Mouse (Mus musculus) MEL (cell line): Measurements from ENCODE around the gene Msx2. TPM values are rescaled to one million over a fixed set of nuclear protein-coding genes. Genes with fewer than 3 reads are reported as not detected.

Experiments
- DNase-seq: peaks from one replicate; pipeline ENCODE4 v3.0.0; 2011; ENCODE audit warnings: low read depth, low spot score
- H3K27ac ChIP-seq: 2 replicates; pipeline ENCODE4 v1.5.1; 2012; ENCODE audit warnings: low read depth, mild to moderate bottlenecking, control low read depth, low read length, moderate library complexity; ENCODE audit not compliant: control insufficient read depth
- H3K27me3 ChIP-seq, 2 experiments: fragments of 150-350 bp in 1 of 2; sonication (generic) in 1 of 2; 2 replicates each; pipeline ENCODE4 v1.6.1; 2012; ENCODE audit warnings: low read length in 2 of 2, mild to moderate bottlenecking in 2 of 2, improper control_type of control experiment in 1 of 2, moderate library complexity in 1 of 2; ENCODE audit not compliant: insufficient read depth in 2 of 2, control insufficient read depth in 1 of 2
- H3K36me3 ChIP-seq, 2 experiments: 2 replicates each; pipeline ENCODE4 v1.6.1; 2012 to 2014; ENCODE audit warnings: low read length in 2 of 2, improper control_type of control experiment in 1 of 2, inconsistent platforms in 1 of 2, mild to moderate bottlenecking in 1 of 2; ENCODE audit not compliant: insufficient read depth in 2 of 2, control insufficient read depth in 1 of 2
- H3K4me1 ChIP-seq, 2 experiments: fragments of 150-350 bp in 1 of 2; sonication (generic) in 1 of 2; 2 replicates each; pipeline ENCODE4 v1.6.1; 2012; ENCODE audit warnings: low read length in 2 of 2, improper control_type of control experiment in 1 of 2, mild to moderate bottlenecking in 1 of 2; ENCODE audit not compliant: insufficient read depth in 2 of 2, control insufficient read depth in 1 of 2
- H3K4me3 ChIP-seq, 2 experiments: fragments of 150-350 bp in 1 of 2; sonication (generic) in 1 of 2; 2 replicates each; pipeline ENCODE4 v1.5.1; 2012; ENCODE audit warnings: low read depth in 2 of 2, low read length in 2 of 2, mild to moderate bottlenecking in 2 of 2, moderate library complexity in 2 of 2, control low read depth in 1 of 2, improper control_type of control experiment in 1 of 2; ENCODE audit not compliant: control insufficient read depth in 1 of 2, insufficient read depth in 1 of 2
- H3K79me2 ChIP-seq: 2 replicates; pipeline ENCODE4 v1.6.1; 2012; ENCODE audit warnings: mild to moderate bottlenecking, low read length, moderate library complexity; ENCODE audit not compliant: control insufficient read depth, poor library complexity, insufficient read depth
- H3K9ac ChIP-seq: 2 replicates; pipeline ENCODE4 v1.6.1; 2012; ENCODE audit warnings: low read depth, mild to moderate bottlenecking, control low read depth, low read length, moderate library complexity; ENCODE audit not compliant: control insufficient read depth, poor library complexity, severe bottlenecking
- H3K9me3 ChIP-seq: fragments of 150-350 bp; sonication (generic); replicated peaks from 2 replicates; pipeline ENCODE4 v1.6.1; 2012; ENCODE audit warnings: mild to moderate bottlenecking, low read length, improper control_type of control experiment, moderate library complexity; ENCODE audit not compliant: insufficient read depth
- BHLHE40 ChIP-seq: IDR thresholded peaks from 2 replicates; pipeline ENCODE4 v1.6.1; 2012; ENCODE audit warnings: low read depth, mild to moderate bottlenecking, inconsistent platforms, low read length, improper control_type of control experiment, borderline replicate concordance
- CHD1 ChIP-seq: IDR thresholded peaks from 2 replicates; pipeline ENCODE4 v1.6.1; 2012; ENCODE audit warnings: low read depth, mild to moderate bottlenecking, inconsistent platforms, low read length, improper control_type of control experiment
- CHD2 ChIP-seq: IDR thresholded peaks from 2 replicates; pipeline ENCODE4 v1.6.1; 2011; ENCODE audit warnings: low read length, improper control_type of control experiment
- CTCF ChIP-seq, 3 experiments: IDR thresholded peaks in 2 of 3; conservative IDR thresholded peaks in 1 of 3; 2 replicates each; pipeline ENCODE4 v1.5.1; 2011 to 2012; ENCODE audit warnings: low read length in 3 of 3, low read depth in 2 of 3, mild to moderate bottlenecking in 2 of 3, improper control_type of control experiment in 1 of 3, inconsistent platforms in 1 of 3, mixed read lengths in 1 of 3, moderate library complexity in 1 of 3; ENCODE audit not compliant: control insufficient read depth in 1 of 3, insufficient read depth in 1 of 3, poor library complexity in 1 of 3, severe bottlenecking in 1 of 3
- ELF1 ChIP-seq: IDR thresholded peaks from 2 replicates; pipeline ENCODE4 v1.6.1; 2014; ENCODE audit warnings: low read depth, mild to moderate bottlenecking, inconsistent platforms, low read length, improper control_type of control experiment, moderate library complexity
- EP300 ChIP-seq, 2 experiments: IDR thresholded peaks; 2 replicates each; pipeline ENCODE4 v1.6.1; 2011; ENCODE audit warnings: improper control_type of control experiment in 2 of 2, low read length in 2 of 2, low read depth in 1 of 2, mild to moderate bottlenecking in 1 of 2
- GABPA ChIP-seq: IDR thresholded peaks from 2 replicates; pipeline ENCODE4 v1.6.1; 2012; ENCODE audit warnings: low read depth, mild to moderate bottlenecking, inconsistent platforms, low read length, improper control_type of control experiment, moderate library complexity
- GATA1 ChIP-seq: IDR thresholded peaks from 2 replicates; pipeline ENCODE4 v1.6.1; 2011; ENCODE audit warnings: low read depth, low read length, improper control_type of control experiment
- HCFC1 ChIP-seq: IDR thresholded peaks from 2 replicates; pipeline ENCODE4 v1.6.1; 2012; ENCODE audit warnings: low read depth, mild to moderate bottlenecking, inconsistent platforms, low read length, improper control_type of control experiment, moderate library complexity
- JUND ChIP-seq: IDR thresholded peaks from 2 replicates; pipeline ENCODE4 v1.6.1; 2011; ENCODE audit warnings: low read depth, mild to moderate bottlenecking, improper control_type of control experiment, low read length
- KAT2A ChIP-seq: conservative IDR thresholded peaks from 2 replicates; pipeline ENCODE4 v1.6.1; 2012; ENCODE audit warnings: low read depth, low read length, improper control_type of control experiment, inconsistent platforms
- MAFK ChIP-seq: IDR thresholded peaks from 2 replicates; pipeline ENCODE4 v1.6.1; 2011; ENCODE audit warnings: low read depth, mild to moderate bottlenecking, low read length, improper control_type of control experiment, borderline replicate concordance
- MAX ChIP-seq: IDR thresholded peaks from 2 replicates; pipeline ENCODE4 v1.6.1; 2011; ENCODE audit warnings: low read length, improper control_type of control experiment
- MEF2A ChIP-seq: IDR thresholded peaks from 2 replicates; pipeline ENCODE4 v1.6.1; 2014; ENCODE audit warnings: low read depth, mild to moderate bottlenecking, inconsistent platforms, low read length, improper control_type of control experiment; ENCODE audit not compliant: poor library complexity, insufficient replicate concordance, severe bottlenecking; ENCODE audit errors: extremely low read depth
- MXI1 ChIP-seq: IDR thresholded peaks from 2 replicates; pipeline ENCODE4 v1.6.1; 2011; ENCODE audit warnings: mild to moderate bottlenecking, low read depth, low read length, improper control_type of control experiment
- MYC ChIP-seq: IDR thresholded peaks from 2 replicates; pipeline ENCODE4 v1.6.1; 2011; ENCODE audit warnings: low read depth, mild to moderate bottlenecking, low read length, improper control_type of control experiment, moderate library complexity
- NELFE ChIP-seq: IDR thresholded peaks from 2 replicates; pipeline ENCODE4 v1.6.1; 2011; ENCODE audit warnings: low read depth, low read length, improper control_type of control experiment
- NRF1 ChIP-seq: IDR thresholded peaks from 2 replicates; pipeline ENCODE4 v1.6.1; 2014; ENCODE audit warnings: low read depth, mild to moderate bottlenecking, inconsistent platforms, low read length, improper control_type of control experiment, moderate library complexity; ENCODE audit not compliant: poor library complexity, insufficient read depth, severe bottlenecking
- POLR2AphosphoS2 ChIP-seq: IDR thresholded peaks from 2 replicates; pipeline ENCODE4 v1.6.1; 2011; ENCODE audit warnings: low read length, improper control_type of control experiment
- RCOR1 ChIP-seq: IDR thresholded peaks from 2 replicates; pipeline ENCODE4 v1.6.1; 2012; ENCODE audit warnings: low read depth, mild to moderate bottlenecking, inconsistent platforms, low read length, improper control_type of control experiment
- SIN3A ChIP-seq: IDR thresholded peaks from 2 replicates; pipeline ENCODE4 v1.6.1; 2012; ENCODE audit warnings: low read length, improper control_type of control experiment, inconsistent platforms
- SMC3 ChIP-seq: IDR thresholded peaks from 2 replicates; pipeline ENCODE4 v1.6.1; 2011; ENCODE audit warnings: low read depth, low read length, improper control_type of control experiment
- UBTF ChIP-seq: IDR thresholded peaks from 2 replicates; pipeline ENCODE4 v1.6.1; 2012; ENCODE audit warnings: low read depth, mild to moderate bottlenecking, inconsistent platforms, low read length, improper control_type of control experiment, moderate library complexity, borderline replicate concordance; ENCODE audit not compliant: insufficient read depth
- USF2 ChIP-seq, 2 experiments: IDR thresholded peaks; 2 replicates each; pipeline ENCODE4 v1.6.1; 2011 to 2012; ENCODE audit warnings: improper control_type of control experiment in 2 of 2, low read length in 2 of 2, borderline replicate concordance in 1 of 2, inconsistent platforms in 1 of 2, low read depth in 1 of 2, mild to moderate bottlenecking in 1 of 2; ENCODE audit not compliant: insufficient read depth in 1 of 2
- ZC3H11A ChIP-seq: IDR thresholded peaks from 2 replicates; pipeline ENCODE4 v1.6.1; 2012; ENCODE audit warnings: low read depth, mild to moderate bottlenecking, inconsistent platforms, low read length, improper control_type of control experiment
- ZKSCAN1 ChIP-seq: IDR thresholded peaks from 2 replicates; pipeline ENCODE4 v1.6.1; 2012; ENCODE audit warnings: low read depth, mild to moderate bottlenecking, inconsistent platforms, low read length, improper control_type of control experiment, moderate library complexity
- ZMIZ1 ChIP-seq: IDR thresholded peaks from 2 replicates; pipeline ENCODE4 v1.6.1; 2012; ENCODE audit warnings: low read depth, mild to moderate bottlenecking, inconsistent platforms, low read length, improper control_type of control experiment, moderate library complexity
- ZNF384 ChIP-seq: IDR thresholded peaks from 2 replicates; pipeline ENCODE4 v1.6.1; 2012; ENCODE audit warnings: low read depth, mild to moderate bottlenecking, inconsistent platforms, low read length, improper control_type of control experiment
- polyA plus RNA-seq, 2 experiments: library from polyadenylated mRNA; stranded (reverse) in 1 of 2; unstranded in 1 of 2; fragments of >175 nt in 1 of 2; fragments of >200 nt in 1 of 2; gene quantifications; 2 replicates each; pipeline versions ENCODE4 v1.2.1 to v1.2.4; 2012; ENCODE audit warnings: low replicate concordance in 2 of 2, low read depth in 1 of 2; ENCODE audit not compliant: insufficient read length in 2 of 2, insufficient read depth in 1 of 2, missing spikeins in 1 of 2
- total RNA-seq: library from RNA; depleted of rRNA; stranded (reverse); fragments of 300-350 nt; gene quantifications from 2 replicates; pipeline ENCODE4 v1.2.3, GENCODE M21; 2012

Msx2 gene
- total and polyA plus RNA-seq, 3 experiments: not detected

- Histone ChIP-seq H3K9ac (no peak overlapping the region), H3K27ac (no peak overlapping the region), H3K27me3 (no peaks in the 10 kb centered on the region), H3K9me3 (no peaks in the 10 kb centered on the region), H3K36me3 (no peaks in the 10 kb centered on the region), H3K79me2 (no peaks in the 10 kb centered on the region), H3K4me1 (no peaks in the 10 kb centered on the region), H3K4me3 (no peak overlapping the region)
- no peak for TF ChIP-seq ZMIZ1
- TF ChIP-seq ZKSCAN1: no peak
- no peak for TF ChIP-seq KAT2A
- no peak for TF ChIP-seq POLR2AphosphoS2
- no peak for TF ChIP-seq JUND
- no peak for TF ChIP-seq ZNF384
- DNase-seq: no peak
These were observed 29.5 kb upstream of the Msx2 start for GRCm38 (mm10) chr13:53502406-53502805.

- H3K9ac ChIP-seq: no peak overlapping the region
- DNase-seq: no peak
These were observed 28.8 kb upstream of the Msx2 start for GRCm38 (mm10) chr13:53501561-53502253.

GRCm38 (mm10) chr13:53501057-53501456 lies 28.2 kb upstream of the Msx2 start:
- no peaks in the 10 kb centered on the region for H3K36me3 ChIP-seq
- no peak overlapping the region for H3K4me3 ChIP-seq
- no peaks in the 10 kb centered on the region for H3K9me3 ChIP-seq
- no peaks in the 10 kb centered on the region for H3K4me1 ChIP-seq
- no peak overlapping the region for H3K9ac ChIP-seq
- H3K27ac ChIP-seq: no peak overlapping the region
- DNase-seq: no peak
- H3K27me3 ChIP-seq: no peaks in the 10 kb centered on the region
- no peaks in the 10 kb centered on the region for H3K79me2 ChIP-seq
- TF ChIP-seq USF2 (IDR thresholded peaks at IDR 0.05; ENCODE audit: borderline replicate concordance in 1 of 2, insufficient read depth in 1 of 2, low read depth in 1 of 2, low read length in 2 of 2): no peak
- TF ChIP-seq ZC3H11A: no peak
- TF ChIP-seq CTCF (IDR thresholded peaks at IDR 0.05 in 2 of 3, conservative IDR thresholded peaks at IDR 0.05 in 1 of 3; ENCODE audit: control insufficient read depth in 1 of 3, insufficient read depth in 1 of 3, low read depth in 2 of 3, low read length in 3 of 3, poor library complexity in 1 of 3, severe bottlenecking in 1 of 3): no peak
- TF ChIP-seq MYC: no peak
- no peak for TF ChIP-seq POLR2AphosphoS2
- TF ChIP-seq KAT2A: no peak
- no peak for TF ChIP-seq MXI1
- TF ChIP-seq CHD2: no peak
- TF ChIP-seq NRF1: no peak
- TF ChIP-seq EP300 (IDR thresholded peaks at IDR 0.05; ENCODE audit: low read depth in 1 of 2, low read length in 2 of 2): no peak
- TF ChIP-seq MAX: no peak
- no peak for TF ChIP-seq CHD1
- no peak for TF ChIP-seq SIN3A
- TF ChIP-seq BHLHE40: no peak
- TF ChIP-seq SMC3: no peak
- TF ChIP-seq RCOR1: no peak

More at GRCm38 (mm10) chr13:53501561-53502253, 28.8 kb upstream of the Msx2 start:
- H3K27ac ChIP-seq: no peak overlapping the region
- no peak overlapping the region for H3K4me3 ChIP-seq
- no peaks in the 10 kb centered on the region for H3K27me3 ChIP-seq
- no peaks in the 10 kb centered on the region for H3K4me1 ChIP-seq
- H3K9me3 ChIP-seq: no peaks in the 10 kb centered on the region
- TF ChIP-seq GABPA: no peak
- no peak for TF ChIP-seq GATA1
- no peak for TF ChIP-seq JUND
- no peak for TF ChIP-seq ZNF384
- TF ChIP-seq CTCF (IDR thresholded peaks at IDR 0.05 in 2 of 3, conservative IDR thresholded peaks at IDR 0.05 in 1 of 3; ENCODE audit: control insufficient read depth in 1 of 3, insufficient read depth in 1 of 3, low read depth in 2 of 3, low read length in 3 of 3, poor library complexity in 1 of 3, severe bottlenecking in 1 of 3): no peak
- TF ChIP-seq UBTF: no peak
- TF ChIP-seq MEF2A: no peak
- no peak for TF ChIP-seq NELFE
- no peak for TF ChIP-seq ELF1
- TF ChIP-seq MAX: no peak
- TF ChIP-seq ZMIZ1: no peak
- TF ChIP-seq ZC3H11A: no peak
- TF ChIP-seq MAFK: no peak
- TF ChIP-seq CHD2: no peak
- TF ChIP-seq HCFC1: no peak
- TF ChIP-seq, all 39 proteins: peak for 0
- H3K36me3 ChIP-seq: no peaks in the 10 kb centered on the region
- no peaks in the 10 kb centered on the region for H3K79me2 ChIP-seq
